Mouse (Mus musculus) heart, embryonic 11.5 days (tissue): ENCODE measurements around the gene H2-M10.4. TPM values are rescaled to one million over a fixed set of nuclear protein-coding genes. Genes with fewer than 3 reads are reported as not detected.

Experiments
- ATAC-seq: fragments of 200-750 bp; cut with Nextera tagmentation; replicated peaks from 2 replicates; pipeline ENCODE4 v1.8.0; 2017; ENCODE audit warnings: moderate library complexity; ENCODE audit not compliant: insufficient number of reproducible peaks, low FRiP score, low TSS enrichment
- H3K27ac ChIP-seq: fragments of 300-500 bp; sonication (generic); 2 replicates; pipeline ENCODE4 v1.5.1; 2014; ENCODE audit warnings: mild to moderate bottlenecking, low read depth, low read length
- H3K27me3 ChIP-seq: fragments of 300-500 bp; sonication (generic); 2 replicates; pipeline ENCODE4 v1.6.1; 2014; ENCODE audit warnings: mild to moderate bottlenecking, low read length, mixed read lengths; ENCODE audit not compliant: control insufficient read depth, insufficient read depth
- H3K36me3 ChIP-seq: fragments of 300-500 bp; sonication (generic); 2 replicates; pipeline ENCODE4 v1.6.1; 2014; ENCODE audit warnings: mild to moderate bottlenecking, low read length, moderate library complexity, mixed read lengths; ENCODE audit not compliant: control insufficient read depth, insufficient read depth
- H3K4me1 ChIP-seq: fragments of 300-500 bp; sonication (generic); 2 replicates; pipeline ENCODE4 v1.6.1; 2014; ENCODE audit warnings: low read length; ENCODE audit not compliant: control insufficient read depth, insufficient read depth
- H3K4me2 ChIP-seq: fragments of 300-500 bp; sonication (generic); 2 replicates; pipeline ENCODE4 v1.6.1; 2014; ENCODE audit warnings: mild to moderate bottlenecking, moderate library complexity
- H3K4me3 ChIP-seq: fragments of 300-500 bp; sonication (generic); 2 replicates; pipeline ENCODE4 v1.5.1; 2014; ENCODE audit warnings: low read depth, low read length
- H3K9ac ChIP-seq: fragments of 300-500 bp; sonication (generic); 2 replicates; pipeline ENCODE4 v1.6.1; 2014; ENCODE audit warnings: mild to moderate bottlenecking, low read depth, low read length, moderate library complexity
- H3K9me3 ChIP-seq: fragments of 300-500 bp; sonication (generic); replicated peaks from 2 replicates; pipeline ENCODE4 v1.6.1; 2016; ENCODE audit warnings: low read length; ENCODE audit not compliant: control insufficient read depth
- WGBS: fragments of 180-500 bp; shearing (Covaris S2); extraction: QIAGEN DNeasy Blood & Tissue Kit; methylation state at CpG from one replicate; pipeline ENCODE4 v1.1.7; 2014; ENCODE audit not compliant: insufficient replicate concordance; 5-methylcytosine and 5-hydroxymethylcytosine counted together
- polyA plus RNA-seq: library from polyadenylated mRNA; unstranded; fragments of >200 nt; fragmentation: Nextera tagmentation; extraction: Ambion mirVana; gene quantifications from 2 replicates; pipeline ENCODE4 v1.2.1, GENCODE M21; 2014

The H2-M10.4 gene
- polyA plus RNA-seq, 1 experiment from 2014 or later: not detected

GRCm38 (mm10) chr17:36417416-36417815, 44.7 kb downstream of the H2-M10.4 start:
- Histone ChIP-seq H3K4me1 (no peaks in the 10 kb centered on the region), H3K9me3 (peaks cover 3% of the 10 kb centered on the region; the same call in 1 of the 2 replicates), H3K9ac (no peak overlapping the region), H3K36me3 (no peaks in the 10 kb centered on the region), H3K4me3 (no peak overlapping the region), H3K27me3 (no peaks in the 10 kb centered on the region), H3K4me2 (no peak overlapping the region), H3K27ac (no peak overlapping the region)
- 43% methylated on average over 2 of the region's 2 CpGs for WGBS
- no peak for ATAC-seq

- Histone ChIP-seq H3K4me2 (no peak overlapping the region), H3K36me3 (no peaks in the 10 kb centered on the region), H3K4me1 (no peaks in the 10 kb centered on the region), H3K4me3 (no peak overlapping the region), H3K9me3 (no peaks in the 10 kb centered on the region), H3K27ac (no peak overlapping the region), H3K27me3 (no peaks in the 10 kb centered on the region), H3K9ac (no peak overlapping the region)
- ATAC-seq: no peak
- 58% methylated on average over 1 of the region's 1 CpGs for WGBS
Observed at GRCm38 (mm10) chr17:36415407-36415806, 46.7 kb downstream of the H2-M10.4 start.

DNA sequence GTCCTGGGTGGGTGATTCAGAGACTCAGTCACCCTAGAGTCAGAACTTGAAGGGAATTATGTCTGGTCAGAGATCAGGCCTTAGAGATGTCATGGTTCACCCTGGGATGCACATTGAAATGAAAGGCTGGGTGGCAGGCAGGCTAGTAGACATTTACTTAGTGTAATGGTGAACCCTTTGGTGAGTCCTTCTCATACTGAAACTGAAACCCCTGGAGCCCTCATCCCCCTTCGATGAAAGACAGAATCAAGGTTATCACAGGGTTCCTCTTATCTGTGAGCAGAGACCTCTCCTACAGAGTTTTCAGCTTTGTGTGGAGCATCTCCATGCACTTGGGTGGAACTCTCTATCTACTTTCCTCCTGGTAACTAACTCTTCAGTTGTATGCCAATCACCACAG, 47.8 kb downstream of the H2-M10.4 start:
- 50% methylated on average over 1 of the region's 1 CpGs for WGBS
- H3K36me3 ChIP-seq: no peaks in the 10 kb centered on the region
- no peaks in the 10 kb centered on the region for H3K27me3 ChIP-seq
- no peak overlapping the region for H3K27ac ChIP-seq
- no peak overlapping the region for H3K4me3 ChIP-seq
- no peak for ATAC-seq
- H3K4me1 ChIP-seq: no peaks in the 10 kb centered on the region
- no peak overlapping the region for H3K9ac ChIP-seq
- no peak overlapping the region for H3K4me2 ChIP-seq
- H3K9me3 ChIP-seq: no peaks in the 10 kb centered on the region

Other genes with a start within 250 kb of the H2-M10.4 start
- 97.9 and 100 TPM in 2 replicates for gene Rpp21, start 204.3 kb downstream of the H2-M10.4 start, polyA plus RNA-seq
- 9.1 and 9.6 TPM in 2 replicates for gene Trim39, start 190.1 kb downstream of the H2-M10.4 start, polyA plus RNA-seq
- gene H2-M10.2, start 175.8 kb downstream of the H2-M10.4 start, polyA plus RNA-seq: not detected in 2 replicates
- not detected in 2 replicates for gene H2-M10.1, start 136.2 kb downstream of the H2-M10.4 start, polyA plus RNA-seq
- gene H2-M10.3, start 93.9 kb downstream of the H2-M10.4 start, polyA plus RNA-seq: not detected in 2 replicates
- gene H2-M11, start 84.7 kb upstream of the H2-M10.4 start, polyA plus RNA-seq: not detected in 2 replicates
- gene H2-M9, start 180.3 kb upstream of the H2-M10.4 start, polyA plus RNA-seq: not detected in 2 replicates
- not detected in 2 replicates for gene H2-M1, start 209.9 kb upstream of the H2-M10.4 start, polyA plus RNA-seq